Mouse (Mus musculus): ENCODE measurements at regions not wholly inside any gene's neighbourhood (a gene's known extent, or its start where the extent isn't known, plus 50 kb on each side); places are given as distances from the start of the nearest gene placed in this dataset.

DNA sequence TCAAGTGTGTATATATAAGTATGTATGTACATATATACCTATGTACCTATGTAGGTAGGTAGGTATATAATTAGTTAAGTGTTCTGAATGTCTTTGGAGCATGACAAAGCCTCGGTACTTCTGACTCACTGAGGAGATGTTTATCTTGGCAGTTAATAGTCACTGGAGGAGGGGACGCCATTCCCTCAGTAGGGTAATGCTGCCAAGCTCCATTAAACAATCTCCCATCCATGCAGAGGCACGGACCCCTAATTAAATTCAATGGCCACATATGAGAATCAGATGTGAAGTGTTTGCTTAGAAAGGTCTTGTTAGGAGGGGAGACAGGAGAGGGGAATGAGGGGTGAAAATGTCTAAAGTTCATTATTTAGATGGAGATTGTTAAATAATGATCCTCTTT, 99.3 kb downstream of the Fasl start:
- TF ChIP-seq POLR2A (IDR thresholded peaks at IDR 0.05; ENCODE audit: control insufficient read depth, low read depth, low read length) (no peak), CTCF (IDR thresholded peaks at IDR 0.05; ENCODE audit: control insufficient read depth, insufficient read depth, insufficient replicate concordance, low read depth, low read length) (no peak)

Data from testis, adult 2 months (tissue).